Mouse (Mus musculus) neural tube, embryonic 10.5 days (tissue): Measurements from ENCODE around the gene Wwox.

Experiments used
- DNase-seq: peaks from one replicate; pipeline ENCODE4 v3.0.0-alpha.2; 2017; ENCODE audit warnings: low spot score; ENCODE audit errors: extremely low spot score

The Wwox gene

DNA sequence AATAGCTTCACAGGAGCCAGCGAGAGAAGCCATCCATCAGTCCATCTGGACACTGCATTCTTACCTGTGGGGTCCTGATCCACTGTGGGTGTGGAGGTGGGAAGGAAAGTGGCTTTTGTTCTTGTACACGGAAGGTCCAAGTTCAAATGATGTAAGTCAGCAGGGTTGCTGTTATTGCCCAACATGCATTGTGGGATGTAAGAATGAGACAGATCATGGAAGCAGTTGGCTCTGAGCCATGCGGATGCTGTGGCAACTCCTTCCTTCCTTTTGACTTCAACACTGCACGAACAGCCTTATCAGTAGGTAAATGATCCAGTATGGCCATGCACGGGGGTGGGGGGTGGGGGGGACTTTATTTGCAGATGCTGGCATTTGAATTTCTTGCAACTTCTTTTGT lies 155.4 kb downstream of the Wwox start:
- no peak for DNase-seq

DNA sequence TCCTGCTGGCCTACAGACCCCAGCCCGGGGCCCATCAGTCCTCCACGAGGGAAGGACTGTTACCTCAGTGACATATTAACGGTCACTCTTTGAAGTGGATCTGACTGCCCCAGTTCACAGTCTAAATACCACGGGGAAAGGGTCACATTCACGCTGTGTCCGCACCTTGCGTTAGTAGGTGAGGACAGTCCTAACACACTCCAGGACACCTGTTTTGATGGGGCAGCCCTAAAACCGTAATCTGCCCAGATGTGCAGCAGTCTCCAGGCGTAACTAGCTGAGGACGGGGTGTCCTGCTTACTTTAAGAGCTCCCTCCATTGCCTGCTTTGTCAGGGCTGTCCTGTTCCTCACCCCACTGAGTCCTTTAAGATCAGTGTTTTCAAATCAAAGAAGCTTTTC lies 160.1 kb downstream of the Wwox start:
- no peak for DNase-seq

DNA sequence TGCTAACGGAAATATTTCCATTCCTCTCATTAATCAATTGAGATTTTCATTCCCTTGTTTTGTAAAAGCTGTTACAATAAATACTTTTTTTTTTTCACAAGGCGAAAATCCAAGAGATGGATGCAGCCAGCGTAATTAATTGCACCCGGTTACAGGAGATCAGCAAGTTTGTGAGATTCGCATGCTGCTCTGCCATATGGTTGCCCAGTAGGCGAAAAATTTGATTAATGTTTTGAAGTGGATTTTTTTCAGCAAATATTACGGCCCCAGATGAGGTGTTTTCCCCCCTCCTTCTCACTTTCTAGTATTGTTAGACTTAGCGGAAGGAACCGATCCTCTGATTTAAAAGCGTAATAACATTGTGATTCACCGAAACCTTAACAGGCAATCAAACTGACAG lies 160.7 kb downstream of the Wwox start:
- DNase-seq, result no peak

DNA sequence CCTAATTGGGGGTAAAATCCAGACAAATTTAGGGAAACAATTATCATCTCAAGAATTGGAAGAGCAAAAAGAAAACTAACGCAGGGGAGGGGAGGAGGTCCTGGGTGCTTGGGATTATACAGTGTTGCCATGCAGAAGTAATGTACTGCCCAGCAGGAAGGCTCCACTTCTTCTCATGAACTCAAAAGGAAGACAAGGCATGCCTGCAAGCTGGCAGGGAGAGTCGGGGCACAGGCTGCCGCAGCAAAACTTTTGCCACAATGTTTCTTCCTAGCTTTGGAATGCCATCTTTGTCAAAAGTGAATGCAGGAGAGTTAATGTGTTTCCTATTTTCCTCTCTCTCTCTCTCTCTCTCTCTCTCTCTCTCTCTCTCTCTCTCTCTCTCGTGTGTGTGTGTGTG lies 163.6 kb downstream of the Wwox start:
- DNase-seq, result no peak

DNA sequence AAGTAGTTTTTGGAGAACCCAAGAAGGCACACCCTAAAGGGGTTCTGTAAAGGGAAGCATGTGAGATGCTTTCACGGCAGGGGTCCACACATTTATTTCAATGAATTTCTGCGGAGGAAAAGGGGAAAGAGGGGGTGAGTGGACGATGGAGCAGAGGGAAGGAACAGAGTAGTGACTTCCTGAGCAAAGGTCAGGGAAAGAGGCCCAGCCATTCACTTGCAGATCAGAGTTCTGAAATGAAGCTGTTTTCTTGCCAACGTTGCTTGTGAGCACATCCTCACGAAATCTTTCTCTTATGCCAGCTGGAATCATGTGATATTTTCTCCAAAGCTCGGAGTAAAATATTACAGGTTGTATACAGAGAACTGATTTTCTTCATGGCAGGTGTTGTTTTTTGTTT lies 164.1 kb downstream of the Wwox start:
- DNase-seq, result no peak

DNA sequence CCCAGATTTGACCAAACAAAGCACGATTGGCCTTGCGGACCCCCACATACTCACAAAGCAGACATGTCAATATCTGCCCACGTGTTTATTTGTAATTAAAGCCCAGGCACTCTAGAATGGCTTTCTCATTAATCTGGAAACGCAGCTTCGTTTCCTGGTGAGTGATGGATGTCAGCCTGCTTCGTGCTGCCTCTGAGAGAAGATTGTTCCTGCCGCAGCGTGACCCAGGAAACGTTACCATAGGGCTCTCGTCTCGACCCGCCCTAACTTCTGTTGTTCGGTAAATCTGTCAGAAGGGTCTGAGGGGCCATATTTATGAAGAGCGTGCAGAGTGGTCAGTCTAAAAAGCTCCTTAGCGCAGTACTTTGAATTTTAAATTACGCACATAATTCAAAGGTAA lies 164.9 kb downstream of the Wwox start:
- DNase-seq, result no peak

DNA sequence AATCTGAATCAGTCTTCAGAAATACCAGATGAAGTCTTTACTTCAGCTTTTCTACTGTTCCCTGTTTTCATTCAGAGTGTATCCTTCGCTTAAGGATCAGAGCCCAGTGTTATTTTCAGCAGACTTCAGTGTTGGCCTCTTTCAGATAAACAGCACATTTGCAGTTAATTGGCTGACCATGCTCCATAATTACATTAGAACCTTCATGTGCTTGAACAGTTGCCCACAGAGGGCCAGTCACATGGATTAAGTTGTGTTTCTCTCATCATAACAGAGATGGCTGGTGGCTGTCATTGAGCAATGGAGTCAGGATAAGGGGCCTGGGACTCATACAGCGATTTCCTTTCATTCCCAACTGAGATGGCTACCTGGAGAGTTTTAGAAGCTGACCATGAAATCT lies 166.2 kb downstream of the Wwox start:
- DNase-seq, result no peak

DNA sequence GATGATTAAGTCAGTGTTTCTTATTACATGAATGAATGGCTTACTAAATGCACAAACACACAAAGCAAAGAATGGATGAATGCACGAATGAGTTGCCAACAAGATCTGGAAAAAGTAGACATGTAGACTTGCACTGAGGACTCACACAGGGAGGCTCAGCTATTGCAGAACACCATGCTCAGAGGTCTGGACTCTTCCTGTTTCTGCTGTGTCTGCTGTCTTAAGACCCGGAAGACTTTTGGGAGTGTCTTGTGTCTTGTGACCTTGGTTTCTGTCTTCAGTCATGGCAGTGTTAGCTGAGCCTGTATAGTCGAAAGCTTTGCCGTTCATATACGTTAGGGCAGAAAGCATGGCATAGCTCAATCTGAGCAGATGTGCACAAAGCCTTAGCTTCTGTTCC lies 169.9 kb downstream of the Wwox start:
- no peak for DNase-seq

DNA sequence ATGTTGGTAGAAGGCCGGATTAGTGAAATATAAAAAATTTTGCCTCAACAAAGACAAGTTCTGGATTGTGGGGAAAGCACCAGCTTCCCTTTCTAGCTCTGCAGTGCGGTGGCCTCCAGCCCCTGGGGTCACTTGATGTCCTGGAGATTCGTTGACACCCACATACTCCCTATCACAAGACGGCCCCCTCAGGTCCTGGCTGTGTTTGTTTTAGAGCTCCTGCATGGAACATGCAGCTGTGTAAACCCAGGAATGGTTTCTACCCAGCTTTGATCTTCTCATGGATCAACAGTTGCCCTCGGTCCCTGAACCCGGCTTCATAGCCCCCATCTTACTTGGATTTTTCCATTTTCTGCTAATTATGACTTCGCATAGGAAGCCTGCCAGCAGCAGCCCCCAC lies 171.6 kb downstream of the Wwox start:
- DNase-seq, result no peak

DNA sequence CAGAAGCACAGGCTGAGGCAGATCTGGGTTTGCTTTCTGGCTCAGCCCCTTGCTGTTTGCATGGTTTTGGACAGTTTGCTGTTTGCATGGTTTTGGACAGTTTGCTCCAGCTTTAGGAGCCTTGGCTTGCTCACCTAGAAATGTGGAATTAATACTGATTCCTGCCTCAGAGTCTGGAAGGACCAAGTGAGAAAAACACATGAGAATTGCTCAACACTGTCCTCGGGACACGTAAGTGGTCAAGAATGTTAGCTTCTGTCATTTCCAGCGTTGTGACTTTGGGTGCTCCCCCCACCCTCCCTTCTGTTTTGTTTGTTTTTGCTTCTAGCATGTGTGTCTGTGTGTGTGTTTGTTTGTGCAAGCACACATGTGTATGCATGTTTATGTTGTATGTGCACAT lies 172.6 kb downstream of the Wwox start:
- no peak for DNase-seq

DNA sequence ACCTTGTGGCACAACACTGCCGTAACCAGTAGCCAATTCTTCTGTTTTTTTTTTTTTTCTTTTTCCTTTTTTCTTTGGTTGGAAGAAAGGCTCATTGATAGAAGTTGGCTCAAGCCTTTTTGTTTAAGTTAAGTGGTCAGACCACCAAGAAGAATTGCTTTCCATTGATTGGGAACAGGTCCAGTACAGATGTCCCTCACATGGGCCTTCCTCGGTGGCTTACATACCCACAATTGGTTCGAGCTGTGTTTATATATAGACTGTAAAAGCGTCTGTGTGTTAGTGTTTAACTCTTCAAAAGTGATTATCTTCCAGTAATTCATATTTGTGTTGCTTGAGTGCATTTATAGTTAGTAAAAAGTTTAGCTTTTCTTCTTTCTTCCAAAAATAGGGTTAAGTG lies 176.0 kb downstream of the Wwox start:
- no peak for DNase-seq

DNA sequence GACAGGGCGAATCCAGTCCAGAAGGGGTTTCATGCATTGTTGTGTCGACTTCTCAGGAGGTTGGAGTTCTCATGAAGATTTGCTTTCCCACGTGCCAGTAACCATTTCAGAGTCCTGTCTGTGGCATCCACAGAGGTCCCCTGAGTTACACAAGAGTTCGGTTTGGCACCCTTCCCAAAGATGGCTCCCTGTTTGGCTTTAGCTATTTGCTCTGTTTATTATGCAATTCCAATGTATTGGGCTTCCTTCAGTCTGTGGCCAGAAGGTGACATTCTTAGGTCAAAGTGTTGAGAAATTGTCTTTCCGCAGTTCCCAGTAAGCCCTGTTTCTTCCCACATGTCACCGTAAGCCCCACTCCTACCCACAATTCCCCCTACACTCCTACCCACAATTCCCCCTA lies 176.5 kb downstream of the Wwox start:
- DNase-seq, result no peak

DNA sequence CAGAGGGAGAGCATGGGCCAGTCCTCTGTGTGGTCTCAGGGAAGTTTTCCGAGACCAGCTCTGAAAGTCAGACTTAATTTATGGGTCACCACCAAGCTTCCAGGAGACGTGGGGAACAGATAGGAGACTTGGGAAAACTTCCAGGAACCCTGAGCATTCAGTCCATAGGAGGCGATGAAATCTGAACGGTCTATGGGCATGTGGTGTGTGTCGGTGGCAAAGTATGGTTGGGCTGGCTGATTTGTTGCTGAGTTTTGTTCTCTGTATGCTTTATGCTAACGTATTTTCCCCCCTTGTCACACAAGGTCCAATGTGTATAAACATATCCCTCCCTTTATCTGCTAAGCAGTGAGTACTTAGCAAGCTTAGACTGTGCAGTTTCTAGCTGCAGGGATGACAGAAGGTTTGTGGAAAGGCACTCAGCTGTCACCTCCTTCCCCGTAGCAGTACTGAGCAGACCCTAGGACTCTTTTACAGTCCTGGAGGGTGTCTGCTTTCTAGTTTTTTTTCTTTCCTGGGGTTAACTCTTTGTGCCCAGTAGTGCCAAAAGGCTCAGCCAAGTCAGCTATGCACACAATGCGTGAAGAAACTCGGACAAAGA lies 179.6 kb downstream of the Wwox start:
- no peak for DNase-seq

DNA sequence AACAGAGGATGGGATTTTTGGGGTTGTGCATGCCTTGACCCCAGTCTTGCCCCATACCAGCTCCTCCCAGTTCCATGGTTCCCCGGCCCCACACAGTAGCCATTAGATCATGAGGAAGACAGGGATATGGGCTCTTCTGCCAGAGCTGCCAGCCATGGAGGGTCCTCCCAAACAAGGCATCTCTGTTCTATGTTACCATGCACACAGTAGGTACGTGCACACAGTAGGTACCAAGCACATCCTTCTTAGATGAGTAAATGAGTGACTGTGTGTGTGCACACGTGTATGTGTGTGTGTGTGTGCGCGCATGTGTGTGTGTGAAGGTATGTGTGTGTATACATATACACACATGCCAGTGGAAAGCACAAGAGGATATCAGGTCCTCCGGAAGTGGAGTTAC lies 185.9 kb downstream of the Wwox start:
- no peak for DNase-seq

DNA sequence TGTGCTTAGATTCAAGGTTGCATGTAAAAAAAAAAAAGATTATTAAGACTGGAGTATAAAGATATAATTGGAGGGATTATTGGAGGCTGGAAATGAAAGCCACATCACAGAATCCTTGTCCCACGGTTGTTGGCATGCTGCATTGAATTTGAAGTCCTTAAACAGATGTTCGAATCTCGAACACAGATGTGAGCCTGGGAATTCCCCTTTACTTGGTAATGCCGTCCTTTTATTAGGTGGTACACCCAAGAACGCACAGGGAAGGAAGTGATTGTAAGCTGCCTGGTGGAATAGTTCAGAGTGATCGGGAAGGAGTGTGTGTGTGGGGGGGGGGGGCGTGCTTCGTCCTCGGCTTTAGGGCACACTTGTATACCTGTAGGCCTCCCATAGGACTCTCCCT lies 187.4 kb downstream of the Wwox start:
- DNase-seq, result no peak

DNA sequence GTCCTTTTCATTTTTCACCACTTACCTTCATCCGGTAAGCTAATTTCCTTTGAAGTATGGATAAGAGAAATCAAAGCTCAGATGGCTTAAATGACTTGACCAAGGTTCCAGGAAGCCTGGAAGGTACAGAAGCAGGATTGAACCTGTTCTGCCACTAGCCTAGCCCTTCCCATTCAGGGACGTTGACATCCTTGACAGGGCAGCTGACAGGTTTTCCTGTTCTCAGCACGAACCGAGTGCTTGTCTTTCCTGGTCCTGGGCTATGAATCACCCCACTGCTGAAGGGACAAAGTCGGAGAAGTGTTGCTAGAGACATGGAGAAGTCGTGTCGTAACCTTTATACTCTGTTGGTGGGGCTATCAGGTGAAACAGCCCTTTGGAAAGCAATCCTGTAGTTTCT lies 190.3 kb downstream of the Wwox start:
- no peak for DNase-seq

DNA sequence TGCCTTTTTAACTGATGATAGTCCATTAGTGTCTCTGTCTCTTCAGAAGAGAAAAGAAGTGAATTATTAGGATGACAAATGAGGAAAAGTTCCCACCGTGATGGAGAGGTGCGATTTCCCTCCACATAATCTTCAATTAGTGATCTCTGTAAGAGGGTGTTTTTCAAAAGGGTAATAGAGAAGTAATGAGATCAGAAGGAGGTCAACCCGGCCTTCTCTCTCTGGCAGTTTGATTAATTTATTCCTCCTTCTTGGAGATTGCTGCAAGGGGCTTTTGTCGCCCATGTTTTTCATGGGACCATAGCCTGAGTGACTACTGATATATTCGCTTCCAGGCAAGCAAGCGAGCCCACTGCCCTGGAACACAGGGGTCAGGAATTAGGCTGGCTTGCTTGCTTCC lies 191.6 kb downstream of the Wwox start:
- no peak for DNase-seq

DNA sequence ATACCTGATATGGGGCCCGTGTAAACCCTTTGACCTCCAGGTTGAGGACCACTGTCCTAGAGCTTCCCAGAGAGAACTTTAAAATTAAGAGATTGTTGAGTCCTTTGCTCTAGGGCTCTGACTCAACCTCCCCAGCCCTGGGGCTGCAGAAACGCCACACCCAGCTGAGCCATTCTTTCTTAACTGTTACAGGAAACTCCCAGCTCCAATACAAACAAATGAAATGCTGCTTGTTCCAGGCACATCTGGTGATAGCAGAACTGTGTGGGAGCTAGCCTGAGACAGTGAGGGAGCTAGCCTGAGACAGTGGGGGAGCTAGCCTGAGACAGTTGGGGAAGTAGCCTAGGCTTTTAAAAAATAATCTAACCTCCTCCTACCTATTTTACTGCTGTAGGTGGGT lies 194.7 kb downstream of the Wwox start:
- DNase-seq, result no peak

DNA sequence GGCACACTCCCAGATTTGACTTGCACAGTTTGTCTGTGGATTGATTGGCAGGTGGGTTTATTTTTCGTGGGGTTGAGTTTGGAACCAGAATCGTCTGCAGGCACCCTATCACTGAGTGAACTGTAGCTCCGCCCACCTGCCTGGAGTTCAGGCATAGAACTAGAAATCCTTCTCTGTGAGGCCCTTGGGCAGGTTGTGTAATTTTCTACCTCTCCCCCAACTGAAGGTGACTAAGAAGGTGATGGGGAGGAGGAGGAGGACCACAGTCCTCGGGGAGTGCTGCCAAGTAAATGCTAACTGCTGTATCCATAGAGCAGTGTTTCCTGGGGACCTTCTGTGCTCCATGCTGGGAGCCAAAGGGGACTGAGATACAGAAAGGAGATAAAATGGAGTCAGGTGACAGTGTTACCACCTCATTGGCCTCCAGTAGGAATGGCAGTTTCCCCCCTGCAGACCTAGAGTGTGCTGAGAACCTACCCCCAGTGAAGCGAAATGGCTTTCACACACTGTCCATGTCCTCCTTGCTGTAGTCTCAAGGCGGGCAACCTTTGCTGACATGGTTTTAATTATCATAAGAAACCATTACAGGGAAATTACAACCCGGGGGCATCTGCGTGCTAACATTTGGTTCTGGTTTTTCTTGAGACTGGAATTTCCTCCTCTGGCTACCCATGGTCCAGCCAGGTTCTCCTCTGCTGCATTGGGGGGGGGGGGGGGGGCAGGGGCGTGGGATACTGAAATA lies 195.4 kb downstream of the Wwox start:
- no peak for DNase-seq

DNA sequence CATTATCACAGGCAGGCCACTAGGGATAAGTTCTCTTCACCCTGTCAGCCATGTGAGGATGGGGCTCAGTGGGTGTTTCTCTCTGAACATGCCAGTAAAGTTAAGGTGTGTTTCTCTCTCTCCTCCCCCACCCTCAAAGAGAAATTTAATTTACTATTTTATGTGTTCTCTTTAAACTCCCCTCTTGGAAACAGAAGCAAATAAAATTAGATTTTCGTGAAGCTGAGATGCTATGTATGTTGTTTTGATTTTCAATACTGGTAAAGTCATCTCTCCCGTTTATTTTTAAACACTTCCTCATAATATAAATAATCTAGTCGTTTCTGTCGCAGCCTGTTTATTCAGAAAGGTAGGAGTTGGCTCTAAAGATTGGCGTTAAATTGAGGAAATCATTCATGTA lies 196.9 kb downstream of the Wwox start:
- DNase-seq, result no peak

DNA sequence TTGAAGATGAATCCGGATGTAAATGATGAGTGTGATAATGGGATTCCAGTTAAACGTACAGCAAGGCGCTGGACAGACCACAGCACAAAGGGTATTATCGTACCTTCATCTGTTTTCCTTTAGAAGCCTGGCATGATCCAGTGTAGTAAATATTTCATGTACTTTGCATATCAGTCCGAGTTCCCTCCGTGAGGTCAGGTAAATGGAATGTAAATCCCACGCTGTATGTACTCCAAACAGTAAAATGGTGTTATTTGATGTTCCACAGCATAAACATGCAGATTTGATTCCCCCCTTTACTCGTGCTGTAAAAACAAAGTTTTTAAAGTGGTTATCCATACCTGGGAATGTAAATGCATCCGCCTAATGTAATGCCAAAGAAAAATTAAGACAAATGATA lies 202.4 kb downstream of the Wwox start:
- no peak for DNase-seq

DNA sequence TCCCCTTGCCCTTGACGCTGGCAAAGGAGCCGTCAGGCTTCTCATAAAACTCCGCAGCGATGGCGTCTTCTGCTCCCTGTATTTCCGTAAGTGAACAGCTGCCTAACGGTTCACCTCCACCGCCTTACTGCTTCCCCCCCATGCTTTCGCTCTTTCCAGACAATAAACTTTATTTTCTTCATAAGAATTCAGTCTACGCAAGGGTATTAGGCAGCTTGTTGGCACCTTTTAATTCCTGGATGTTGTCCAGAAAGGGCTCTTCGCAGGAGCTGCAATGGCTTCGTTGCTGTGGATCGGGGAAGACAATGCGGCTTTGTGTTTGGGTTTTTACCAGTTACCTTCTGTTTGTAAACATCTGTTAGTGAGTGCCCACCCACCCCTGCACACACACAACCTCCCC lies 211.3 kb downstream of the Wwox start:
- DNase-seq, result no peak

DNA sequence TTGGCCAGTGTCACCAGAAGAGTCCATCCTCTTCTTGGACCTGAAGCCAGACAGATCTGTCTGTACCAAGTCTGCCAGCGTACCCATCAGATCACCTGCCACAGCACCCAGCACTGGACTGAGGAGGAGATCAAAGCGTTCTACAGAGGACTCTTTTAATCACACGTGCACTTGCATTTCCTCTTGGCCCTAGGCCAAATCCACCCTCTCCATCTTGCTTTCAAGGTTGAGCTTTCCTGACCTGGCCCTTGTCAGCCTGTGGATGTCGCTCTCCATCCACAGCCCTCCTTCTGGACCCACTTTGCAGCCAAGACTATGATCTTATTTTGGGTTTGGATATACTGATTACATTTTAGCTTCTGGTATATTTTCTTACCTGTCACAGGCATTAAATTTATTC lies 218.3 kb downstream of the Wwox start:
- DNase-seq, result no peak

DNA sequence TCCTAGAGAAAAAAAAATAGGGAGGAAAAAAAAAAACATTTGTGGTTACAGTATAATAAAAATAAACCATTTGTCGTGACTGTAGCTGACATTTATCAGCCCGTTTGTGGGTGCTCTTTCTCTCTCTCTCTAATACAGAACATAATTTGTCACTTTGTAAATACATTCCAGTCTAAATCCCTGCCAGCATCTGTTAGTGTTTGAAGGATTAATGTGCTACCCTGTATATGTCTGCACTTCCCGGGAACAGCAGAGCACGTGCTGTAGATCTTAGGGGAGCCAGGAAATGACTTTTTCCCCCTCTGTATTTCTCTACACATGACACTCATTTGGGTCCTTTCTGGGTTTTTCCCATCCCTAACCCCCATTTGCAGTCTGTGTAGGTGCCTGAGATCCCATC lies 219.0 kb downstream of the Wwox start:
- DNase-seq, result no peak
